Mouse (Mus musculus) lung, postnatal 0 days (tissue): Measurements from ENCODE around the gene Slc26a11. TPM values are rescaled to one million over a fixed set of nuclear protein-coding genes. Genes with fewer than 3 reads are reported as not detected.
A peak's percentile ranks its signal among the peaks of the same experiment; 100 is the strongest.

Experiments
- ATAC-seq: fragments of 200-750 bp; cut with Nextera tagmentation; 2 replicates; pipeline ENCODE4 v1.8.0; 2017; ENCODE audit warnings: moderate library complexity
- DNase-seq: peaks from one replicate; pipeline ENCODE4 v3.0.0-alpha.2; 2016; ENCODE audit warnings: low spot score
- H3K27ac ChIP-seq: fragments of 300-500 bp; sonication (generic); 2 replicates; pipeline ENCODE4 v1.5.1; 2014; ENCODE audit warnings: antibody characterized with exemption, mild to moderate bottlenecking, low read length, mixed read lengths
- H3K27me3 ChIP-seq: fragments of 300-500 bp; sonication (generic); replicated peaks from 2 replicates; pipeline ENCODE4 v1.6.1; 2014; ENCODE audit warnings: low read length, mixed read lengths; ENCODE audit not compliant: insufficient read depth
- H3K36me3 ChIP-seq: fragments of 300-500 bp; sonication (generic); 2 replicates; pipeline ENCODE4 v1.6.1; 2014; ENCODE audit warnings: low read length, mixed read lengths; ENCODE audit not compliant: insufficient read depth
- H3K4me1 ChIP-seq: fragments of 300-500 bp; sonication (generic); 2 replicates; pipeline ENCODE4 v1.6.1; 2014; ENCODE audit warnings: antibody characterized with exemption, low read depth, low read length, mixed read lengths; ENCODE audit not compliant: insufficient read depth
- H3K4me2 ChIP-seq: fragments of 300-500 bp; sonication (generic); replicated peaks from 2 replicates; pipeline ENCODE4 v1.6.1; 2014; ENCODE audit warnings: low read depth, mild to moderate bottlenecking, low read length, moderate library complexity, mixed read lengths
- H3K4me3 ChIP-seq: fragments of 300-500 bp; sonication (generic); 2 replicates; pipeline ENCODE4 v1.5.1; 2014; ENCODE audit warnings: low read depth, low read length
- H3K9ac ChIP-seq: fragments of 300-500 bp; sonication (generic); replicated peaks from 2 replicates; pipeline ENCODE4 v1.6.1; 2014; ENCODE audit warnings: low read depth, mild to moderate bottlenecking
- H3K9me3 ChIP-seq: fragments of 300-500 bp; sonication (generic); 2 replicates; pipeline ENCODE4 v1.6.1; 2016; ENCODE audit warnings: low read length, mixed read lengths
- CTCF ChIP-seq: IDR thresholded peaks from 2 replicates; pipeline ENCODE4 v1.5.1; 2016; ENCODE audit warnings: antibody characterized with exemption, mild to moderate bottlenecking
- EP300 ChIP-seq: IDR thresholded peaks from 2 replicates; pipeline ENCODE4 v1.6.1; 2016; ENCODE audit warnings: antibody characterized with exemption, mild to moderate bottlenecking, control low read depth
- WGBS: fragments of 180-500 bp; shearing (Covaris S2); extraction: QIAGEN DNeasy Blood & Tissue Kit; methylation state at CpG from one replicate; pipeline ENCODE4 v1.1.7; 2014; 5-methylcytosine and 5-hydroxymethylcytosine counted together
- polyA plus RNA-seq: library from polyadenylated mRNA; unstranded; fragments of >200 nt; fragmentation: Nextera tagmentation; extraction: Ambion mirVana; gene quantifications from 2 replicates; pipeline ENCODE4 v1.2.1, GENCODE M21; 2015

Slc26a11 gene
- polyA plus RNA-seq, 1 experiment from 2014 or later = 11.6 TPM

DNA sequence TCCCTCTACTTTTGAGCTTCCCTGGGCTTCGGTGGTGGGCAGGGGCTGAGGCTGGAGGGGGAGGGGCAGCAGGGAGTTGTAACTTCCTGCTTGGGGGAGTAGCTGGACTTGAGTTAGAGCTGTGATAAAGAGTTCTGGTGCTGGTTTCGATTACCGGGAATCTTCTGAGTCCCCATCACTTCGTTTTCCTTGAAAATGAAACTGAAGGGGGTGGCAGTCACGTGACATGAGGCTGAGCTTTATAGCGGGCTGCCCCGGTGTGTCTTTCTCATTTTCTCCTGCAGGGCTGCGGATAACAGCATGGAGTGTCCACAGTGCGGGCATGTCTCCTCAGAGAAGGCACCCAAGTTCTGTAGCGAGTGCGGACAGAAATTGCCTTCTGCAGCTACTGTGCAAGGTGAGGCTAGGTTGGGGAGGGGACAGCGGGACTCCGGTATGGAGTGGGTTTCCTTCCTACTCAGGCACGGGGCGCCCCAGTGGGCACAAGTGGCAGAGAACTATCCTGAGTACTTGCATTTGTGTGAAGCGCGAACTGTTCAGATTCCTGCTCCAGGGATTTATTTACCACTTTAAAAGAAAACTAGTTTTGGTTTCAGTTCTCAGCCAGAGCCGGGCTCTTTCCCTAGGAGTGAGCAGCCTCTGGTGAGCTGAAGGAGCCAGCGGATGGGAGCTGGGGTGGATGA lies 37.6 kb downstream of the Slc26a11 start, which contains the start of gene Rnf213:
Rnf213 (plus strand) TSS at position 301 of the 683 bp plus-strand sequence.
- Histone ChIP-seq H3K4me2 (peak within 1 kb of the TSS; percentile 72), H3K4me1 (peaks cover 12% of the 10 kb centered on the region; the same call in 1 of the 2 replicates), H3K9ac (peak within 1 kb of the TSS; percentile 66), H3K27me3 (no peaks in the 10 kb centered on the region), H3K9me3 (no peaks in the 10 kb centered on the region), H3K4me3 (peak within 1 kb of the TSS; percentile 80), H3K36me3 (no peaks in the 10 kb centered on the region), H3K27ac (peak within 1 kb of the TSS; percentile 98)
- TF ChIP-seq CTCF = peak; percentile 62
- TF ChIP-seq EP300 = no peak
- DNase-seq = peak; percentile 91
- ATAC-seq = peak; percentile 46
- under 1% methylated on average over 19 of the region's 19 CpGs for WGBS

GRCm38 (mm10) chr11:119393483-119393804 lies 38.1 kb downstream of the Slc26a11 start:
- Histone ChIP-seq H3K4me3 (peak overlapping the region; percentile 80), H3K27me3 (no peaks in the 10 kb centered on the region), H3K27ac (peak overlapping the region; percentile 85), H3K9me3 (no peaks in the 10 kb centered on the region), H3K4me2 (peak overlapping the region; percentile 72), H3K4me1 (peaks cover 12% of the 10 kb centered on the region; the same call in 1 of the 2 replicates), H3K36me3 (no peaks in the 10 kb centered on the region), H3K9ac (peak overlapping the region; percentile 66)
- DNase-seq (no peak), ATAC-seq (no peak)
- TF ChIP-seq EP300 = no peak
- TF ChIP-seq CTCF = no peak
- 16% methylated on average over 7 of the region's 7 CpGs for WGBS

DNA sequence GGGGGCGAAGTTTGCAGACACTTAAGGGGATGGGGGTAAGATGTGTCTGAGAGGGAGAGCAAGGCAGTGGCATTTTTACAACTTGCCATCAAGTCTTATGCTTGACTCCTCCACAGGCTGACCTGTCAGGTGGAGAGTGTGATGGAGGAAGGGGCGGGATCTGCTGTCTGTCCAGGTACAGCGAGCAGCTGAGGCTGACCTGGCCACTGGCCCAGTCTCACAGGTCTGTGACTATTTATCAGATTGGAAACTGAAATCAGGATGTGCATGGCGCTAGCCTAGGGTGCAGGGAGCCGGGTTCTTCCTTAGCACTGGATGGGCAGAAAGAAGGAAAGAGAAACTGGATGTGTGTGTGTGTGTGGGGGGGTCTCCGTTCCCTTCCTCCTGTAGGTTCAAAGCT lies 38.9 kb downstream of the Slc26a11 start:
- peaks cover 12% of the 10 kb centered on the region; the same call in 1 of the 2 replicates for H3K4me1 ChIP-seq
- no peaks in the 10 kb centered on the region for H3K36me3 ChIP-seq
- no peaks in the 10 kb centered on the region for H3K27me3 ChIP-seq
- H3K9ac ChIP-seq = 0 out of 2 replicates have a peak overlapping the region, but pooled peaks have one; percentile 23
- DNase-seq (no peak), ATAC-seq (no peak)
- H3K4me3 ChIP-seq = peak overlapping the region; percentile 80
- H3K27ac ChIP-seq = no peak overlapping the region
- no peaks in the 10 kb centered on the region for H3K9me3 ChIP-seq
- TF ChIP-seq CTCF (no peak), EP300 (no peak)
- peak overlapping the region; percentile 72 for H3K4me2 ChIP-seq
- 48% methylated on average over 6 of the region's 6 CpGs for WGBS

- peaks cover 7% of the 10 kb centered on the region; the same call in 1 of the 2 replicates for H3K4me1 ChIP-seq
- peak overlapping the region; percentile 80; the same call in 1 of the 2 replicates for H3K4me3 ChIP-seq
- H3K9me3 ChIP-seq = no peaks in the 10 kb centered on the region
- no peaks in the 10 kb centered on the region for H3K27me3 ChIP-seq
- no peak for DNase-seq
- ATAC-seq = no peak
- 31% methylated on average over 7 of the region's 7 CpGs for WGBS
- H3K27ac ChIP-seq = no peak overlapping the region
- no peak overlapping the region for H3K9ac ChIP-seq
- H3K36me3 ChIP-seq = 0 out of 2 replicates have a peak, but pooled peaks cover 6% of the 10 kb centered on the region
- peak overlapping the region; percentile 72 for H3K4me2 ChIP-seq
- TF ChIP-seq CTCF (no peak), EP300 (no peak)
These were observed 40.0 kb downstream of the Slc26a11 start for GRCm38 (mm10) chr11:119395394-119395793.

GRCm38 (mm10) chr11:119395931-119396330 lies 40.6 kb downstream of the Slc26a11 start:
- TF ChIP-seq CTCF (no peak), EP300 (no peak)
- Histone ChIP-seq H3K9me3 (no peaks in the 10 kb centered on the region), H3K4me3 (no peak overlapping the region), H3K36me3 (0 out of 2 replicates have a peak, but pooled peaks cover 6% of the 10 kb centered on the region), H3K4me1 (peaks cover 7% of the 10 kb centered on the region; the same call in 1 of the 2 replicates), H3K27ac (no peak overlapping the region), H3K9ac (no peak overlapping the region), H3K27me3 (no peaks in the 10 kb centered on the region), H3K4me2 (no peak overlapping the region)
- ATAC-seq = no peak
- WGBS = 43% methylated on average over 13 of the region's 13 CpGs
- no peak for DNase-seq

- H3K9ac ChIP-seq = no peak overlapping the region
- H3K27ac ChIP-seq = no peak overlapping the region
- no peaks in the 10 kb centered on the region for H3K27me3 ChIP-seq
- H3K4me2 ChIP-seq = no peak overlapping the region
- ATAC-seq (no peak), DNase-seq (no peak)
- no peak overlapping the region for H3K4me3 ChIP-seq
- 0 out of 2 replicates have a peak, but pooled peaks cover 6% of the 10 kb centered on the region for H3K36me3 ChIP-seq
- TF ChIP-seq CTCF (no peak), EP300 (no peak)
- H3K9me3 ChIP-seq = no peaks in the 10 kb centered on the region
- 83% methylated on average over 7 of the region's 7 CpGs for WGBS
- peaks cover 7% of the 10 kb centered on the region; the same call in 1 of the 2 replicates for H3K4me1 ChIP-seq
These were observed 41.1 kb downstream of the Slc26a11 start for GRCm38 (mm10) chr11:119396461-119396860.
